Mouse (Mus musculus) forebrain, postnatal 0 days (tissue): ENCODE measurements at regions not wholly inside any gene's neighbourhood (a gene's known extent, or its start where the extent isn't known, plus 50 kb on each side); places are given as distances from the start of the nearest gene placed in this dataset.
"Not testable (repeated sequence)": the region's sequence is repeated elsewhere in the genome, so short reads cannot be mapped to it uniquely, and the experiment has no call there.

ENCODE experiments used
- ATAC-seq: fragments of 200-750 bp; cut with Nextera tagmentation; 2 replicates; pipeline ENCODE4 v1.8.0; 2017; ENCODE audit warnings: mild to moderate bottlenecking, moderate library complexity
- DNase-seq: peaks from one replicate; pipeline ENCODE4 v3.0.0-alpha.2; 2015
- H3K27ac ChIP-seq: fragments of 300-500 bp; sonication (generic); 2 replicates; pipeline ENCODE4 v1.5.1; 2014; ENCODE audit warnings: low read depth, mild to moderate bottlenecking, antibody characterized with exemption, low read length, moderate library complexity, mixed read lengths
- H3K27me3 ChIP-seq: fragments of 300-500 bp; sonication (generic); 2 replicates; pipeline ENCODE4 v1.6.1; 2014; ENCODE audit warnings: mild to moderate bottlenecking, low read length, mixed read lengths; ENCODE audit not compliant: insufficient read depth
- H3K36me3 ChIP-seq: fragments of 300-500 bp; sonication (generic); 2 replicates; pipeline ENCODE4 v1.6.1; 2014; ENCODE audit warnings: mild to moderate bottlenecking, moderate library complexity; ENCODE audit not compliant: insufficient read depth
- H3K4me1 ChIP-seq: fragments of 300-500 bp; sonication (generic); 2 replicates; pipeline ENCODE4 v1.6.1; 2014; ENCODE audit warnings: antibody characterized with exemption; ENCODE audit not compliant: insufficient read depth
- H3K4me2 ChIP-seq: fragments of 300-500 bp; sonication (generic); 2 replicates; pipeline ENCODE4 v1.6.1; 2014; ENCODE audit warnings: low read depth, mild to moderate bottlenecking, moderate library complexity
- H3K4me3 ChIP-seq: fragments of 300-500 bp; sonication (generic); 2 replicates; pipeline ENCODE4 v1.5.1; 2014; ENCODE audit warnings: low read depth, low read length, mixed read lengths
- H3K9ac ChIP-seq: fragments of 300-500 bp; sonication (generic); 2 replicates; pipeline ENCODE4 v1.6.1; 2014; ENCODE audit warnings: mild to moderate bottlenecking
- H3K9me3 ChIP-seq: fragments of 300-500 bp; sonication (generic); 2 replicates; pipeline ENCODE4 v1.6.1; 2016; ENCODE audit warnings: low read length
- CTCF ChIP-seq: sonication (generic); IDR thresholded peaks from 2 replicates; pipeline ENCODE4 v1.5.1; 2016; ENCODE audit warnings: antibody characterized with exemption, control low read depth, low read depth
- WGBS: fragments of 180-500 bp; shearing (Covaris S2); extraction: QIAGEN DNeasy Blood & Tissue Kit; methylation state at CpG from one replicate; pipeline ENCODE4 v1.1.7; 2014; 5-methylcytosine and 5-hydroxymethylcytosine counted together

GRCm38 (mm10) chr17:91333202-91333601 is 240.3 kb upstream of the Nrxn1 start:
- H3K4me1 ChIP-seq, result no peaks in the 10 kb centered on the region
- no peaks in the 10 kb centered on the region for H3K27me3 ChIP-seq
- H3K9me3 ChIP-seq, result no peaks in the 10 kb centered on the region
- no peak overlapping the region for H3K4me3 ChIP-seq
- DNase-seq, result no peak
- TF ChIP-seq CTCF, result no peak
- no peak overlapping the region for H3K27ac ChIP-seq
- no peak for ATAC-seq
- 74% methylated on average over 1 of the region's 1 CpGs for WGBS
- no peak overlapping the region for H3K9ac ChIP-seq
- no peak overlapping the region for H3K4me2 ChIP-seq
- no peaks in the 10 kb centered on the region for H3K36me3 ChIP-seq

GRCm38 (mm10) chr17:91324377-91324776 is 231.5 kb upstream of the Nrxn1 start:
- H3K27ac ChIP-seq, result no peak overlapping the region
- peak; percentile 4 for DNase-seq
- H3K36me3 ChIP-seq, result no peaks in the 10 kb centered on the region
- H3K9me3 ChIP-seq, result no peaks in the 10 kb centered on the region
- WGBS, result 79% methylated on average over 1 of the region's 1 CpGs
- ATAC-seq, result peak; percentile 50
- no peak overlapping the region for H3K9ac ChIP-seq
- no peak for TF ChIP-seq CTCF
- no peak overlapping the region for H3K4me3 ChIP-seq
- H3K4me1 ChIP-seq, result no peaks in the 10 kb centered on the region
- no peaks in the 10 kb centered on the region for H3K27me3 ChIP-seq
- H3K4me2 ChIP-seq, result no peak overlapping the region

- Histone ChIP-seq H3K27me3 (no peaks in the 10 kb centered on the region), H3K36me3 (no peaks in the 10 kb centered on the region), H3K4me1 (no peaks in the 10 kb centered on the region), H3K4me3 (no peak overlapping the region), H3K9me3 (no peaks in the 10 kb centered on the region), H3K4me2 (no peak overlapping the region), H3K9ac (no peak overlapping the region), H3K27ac (no peak overlapping the region)
- DNase-seq, result no peak
- ATAC-seq, result no peak
- TF ChIP-seq CTCF, result no peak
Measured at GRCm38 (mm10) chr17:91286875-91287274, 194.0 kb upstream of the Nrxn1 start.

- DNase-seq (no peak), ATAC-seq (no peak)
- WGBS, result 92% methylated on average over 1 of the region's 1 CpGs
- Histone ChIP-seq H3K4me1 (no peaks in the 10 kb centered on the region), H3K27me3 (no peaks in the 10 kb centered on the region), H3K4me3 (no peak overlapping the region), H3K36me3 (no peaks in the 10 kb centered on the region), H3K4me2 (no peak overlapping the region), H3K27ac (no peak overlapping the region), H3K9me3 (no peaks in the 10 kb centered on the region), H3K9ac (no peak overlapping the region)
- no peak for TF ChIP-seq CTCF
Measured at GRCm38 (mm10) chr17:91274378-91274777, 181.5 kb upstream of the Nrxn1 start.

- Histone ChIP-seq H3K4me3 (no peak overlapping the region), H3K4me1 (no peaks in the 10 kb centered on the region), H3K9me3 (no peaks in the 10 kb centered on the region), H3K27me3 (no peaks in the 10 kb centered on the region), H3K36me3 (no peaks in the 10 kb centered on the region), H3K4me2 (no peak overlapping the region), H3K27ac (no peak overlapping the region), H3K9ac (no peak overlapping the region)
- TF ChIP-seq CTCF, result no peak
- DNase-seq (no peak), ATAC-seq (no peak)
- 70% methylated on average over 2 of the region's 2 CpGs for WGBS
Measured at GRCm38 (mm10) chr17:91238719-91239118, 145.8 kb upstream of the Nrxn1 start.

GRCm38 (mm10) chr17:91236653-91237052 is 143.8 kb upstream of the Nrxn1 start:
- H3K9me3 ChIP-seq, H3K9ac ChIP-seq, H3K27me3 ChIP-seq, H3K27ac ChIP-seq, H3K4me1 ChIP-seq, H3K4me3 ChIP-seq, ATAC-seq, H3K4me2 ChIP-seq, DNase-seq, H3K36me3 ChIP-seq: not testable (repeated sequence)
- WGBS, result 96% methylated on average over 14 of the region's 14 CpGs

- DNase-seq (no peak), ATAC-seq (no peak)
- H3K4me2 ChIP-seq, result no peak overlapping the region
- H3K9ac ChIP-seq, result no peak overlapping the region
- H3K9me3 ChIP-seq, result no peaks in the 10 kb centered on the region
- no peak for TF ChIP-seq CTCF
- no peaks in the 10 kb centered on the region for H3K4me1 ChIP-seq
- H3K36me3 ChIP-seq, result no peaks in the 10 kb centered on the region
- no peaks in the 10 kb centered on the region for H3K27me3 ChIP-seq
- no peak overlapping the region for H3K27ac ChIP-seq
- WGBS, result 81% methylated on average over 5 of the region's 5 CpGs
- no peak overlapping the region for H3K4me3 ChIP-seq
Measured at GRCm38 (mm10) chr17:91226378-91226777, 133.5 kb upstream of the Nrxn1 start.

GRCm38 (mm10) chr17:91225916-91226315 is 133.0 kb upstream of the Nrxn1 start:
- H3K9me3 ChIP-seq, result no peaks in the 10 kb centered on the region
- H3K4me1 ChIP-seq, result no peaks in the 10 kb centered on the region
- 53% methylated on average over 4 of the region's 4 CpGs for WGBS
- no peaks in the 10 kb centered on the region for H3K27me3 ChIP-seq
- H3K4me2 ChIP-seq, result no peak overlapping the region
- no peak for TF ChIP-seq CTCF
- no peak overlapping the region for H3K9ac ChIP-seq
- no peaks in the 10 kb centered on the region for H3K36me3 ChIP-seq
- H3K27ac ChIP-seq, result no peak overlapping the region
- DNase-seq (peak; percentile 32), ATAC-seq (peak; percentile 56)
- H3K4me3 ChIP-seq, result no peak overlapping the region
